ENCODE assay signal across 8 mouse cellular contexts in the genomic region with DNA sequence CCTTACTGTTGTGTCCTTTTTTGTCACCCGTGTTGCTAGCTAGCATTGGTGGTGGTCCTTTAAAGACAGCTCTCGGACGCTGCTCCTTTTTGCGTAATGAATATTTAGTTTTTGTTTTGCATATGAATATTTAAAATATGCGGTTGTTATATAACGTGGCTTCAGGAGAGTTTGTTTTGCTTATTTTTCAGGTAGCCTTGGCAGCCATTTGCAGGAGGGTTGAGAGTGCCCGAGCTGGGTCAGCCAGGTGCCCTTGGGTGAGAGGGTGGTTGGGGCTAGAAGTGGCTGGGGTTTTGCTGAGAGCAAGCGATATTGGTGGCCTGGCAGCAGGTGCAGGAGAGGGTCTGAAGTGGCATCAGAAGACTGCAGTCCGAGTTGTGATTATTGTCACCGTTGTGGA. TPM values are rescaled to one million over a fixed set of nuclear protein-coding genes. Genes with fewer than 3 reads are reported as not detected.
DNase-seq lines count a peak whose midpoint lies in the region; ATAC-seq and TF ChIP-seq lines count a peak whose summit lies in the region.

No protein-coding gene starts in this region.

- no peak for TF ChIP-seq CTCF in gastrocnemius, adult 2 months (IDR thresholded peaks at IDR 0.05)

- 2% methylated on average over 10 of the region's 10 CpGs for WGBS in heart, embryonic 16.5 days

- peak overlapping the region; percentile 77 for H3K4me2 ChIP-seq in heart, embryonic 16.5 days (ENCODE audit: low read depth, low read length)

- intact Hi-C loops in gastrocnemius, adult 2 months (cut with DNase I) = no loop called here
- intact Hi-C loops in gastrocnemius, postnatal 36 days (cut with DNase I) = no loop called here

- no peaks in the 10 kb centered on the region for H3K9me3 ChIP-seq in heart, embryonic 16.5 days (replicated peaks; ENCODE audit: control insufficient read depth, low read length)

- H3K27ac ChIP-seq in gastrocnemius, adult 2 months = peak overlapping the region; percentile 96
- H3K27ac ChIP-seq in heart, embryonic 16.5 days (ENCODE audit: low read length) = peak overlapping the region; percentile 96

- ATAC-seq in heart, embryonic 16.5 days (replicated peaks; ENCODE audit: extremely low read depth, insufficient read depth, low FRiP score) = no peak
- peak; percentile 14; the same call in 1 of the 2 replicates for ATAC-seq in megakaryocyte-erythroid progenitor cell, adult 5-6 weeks (replicated peaks; ENCODE audit: low FRiP score, low TSS enrichment, poor library complexity, severe bottlenecking)

- H3K4me3 ChIP-seq in gastrocnemius, adult 2 months = peak overlapping the region; percentile 95
- peak overlapping the region; percentile 71 for H3K4me3 ChIP-seq in heart, embryonic 16.5 days (ENCODE audit: low read length)

- peak overlapping the region; percentile 82 for H3K9ac ChIP-seq in heart, embryonic 16.5 days (ENCODE audit: low read length)

- no peaks in the 10 kb centered on the region for H3K27me3 ChIP-seq in heart, embryonic 16.5 days (ENCODE audit: control insufficient read depth, insufficient read depth, low read length)

- DNase-seq in gastrocnemius, adult 2 months = peak; percentile 31
- DNase-seq in gastrocnemius, postnatal 36 days = no peak
- DNase-seq in c-Kit-positive CD71-positive TER-119-positive erythroid progenitor cells, embryonic 14.5 days (ENCODE audit: low spot score) = peak; percentile 22
- DNase-seq in kidney, postnatal 25 days = peak; percentile 53 to 83
- no peak for DNase-seq in urinary bladder, postnatal 14 days (ENCODE audit: low spot score)
- DNase-seq in gastrocnemius, postnatal 4 days (ENCODE audit: low spot score in 2 of 2) = no peak

- H3K36me3 ChIP-seq in heart, embryonic 16.5 days (ENCODE audit: control insufficient read depth, insufficient read depth) = peaks cover 24% of the 10 kb centered on the region; the same call in 1 of the 2 replicates

- H3K4me1 ChIP-seq in heart, embryonic 16.5 days (ENCODE audit: control insufficient read depth, insufficient read depth, low read length) = peaks cover 11% of the 10 kb centered on the region

RNA-seq across cellular contexts. Expression of a gene that starts 1.9 kb away (rescaled TPM):
- total RNA-seq in gastrocnemius, adult 2 months (2021) = 100 to 1,000 TPM; 383 to 534 TPM
- 100 to 1,000 TPM; 433 to 444 TPM for total RNA-seq in gastrocnemius, postnatal 36 days (2021)
- 496 and 560 TPM in 2 replicates for polyA plus RNA-seq in heart, embryonic 16.5 days (2015; fragmentation: Nextera tagmentation; extraction: Ambion mirVana)
- 86.0 and 94.0 TPM in 2 replicates for total RNA-seq in megakaryocyte-erythroid progenitor cell, adult 5-6 weeks (2014; fragmentation: Nextera tagmentation)
- total RNA-seq in megakaryocyte-erythroid progenitor cell, adult 5-6 weeks (2017) = 95.3 and 124 TPM in 2 replicates
- 100 to 1,000 TPM; 184 to 217 TPM for total RNA-seq in gastrocnemius, postnatal 4 days (2021)

RNA-seq across cellular contexts. Expression of a gene that starts 14.6 kb away (rescaled TPM):
- total RNA-seq in gastrocnemius, adult 2 months (2021) = 10 to 100 TPM; 29.1 to 30.0 TPM
- 10 to 100 TPM; 22.4 to 25.6 TPM for total RNA-seq in gastrocnemius, postnatal 36 days (2021)
- 75.2 and 75.8 TPM in 2 replicates for polyA plus RNA-seq in heart, embryonic 16.5 days (2015; fragmentation: Nextera tagmentation; extraction: Ambion mirVana)
- 75.6 and 80.8 TPM in 2 replicates for total RNA-seq in megakaryocyte-erythroid progenitor cell, adult 5-6 weeks (2014; fragmentation: Nextera tagmentation)
- 367 and 387 TPM in 2 replicates for total RNA-seq in megakaryocyte-erythroid progenitor cell, adult 5-6 weeks (2017)
- 10 to 100 TPM; 51.2 to 58.4 TPM for total RNA-seq in gastrocnemius, postnatal 4 days (2021)

RNA-seq across cellular contexts. Expression of a gene that starts 43.6 kb away (rescaled TPM):
- total RNA-seq in gastrocnemius, adult 2 months (2021) = not detected
- total RNA-seq in gastrocnemius, postnatal 36 days (2021) = not detected
- 0.13 and 0.19 TPM in 2 replicates for polyA plus RNA-seq in heart, embryonic 16.5 days (2015; fragmentation: Nextera tagmentation; extraction: Ambion mirVana)
- total RNA-seq in megakaryocyte-erythroid progenitor cell, adult 5-6 weeks (2014; fragmentation: Nextera tagmentation) = not detected in 2 replicates
- not detected in 2 replicates for total RNA-seq in megakaryocyte-erythroid progenitor cell, adult 5-6 weeks (2017)
- total RNA-seq in gastrocnemius, postnatal 4 days (2021) = not detected

RNA-seq across cellular contexts. Expression of a gene that starts 48.0 kb away (rescaled TPM):
- total RNA-seq in gastrocnemius, adult 2 months (2021) = 1 to 10 TPM; 2.6 to 4.9 TPM
- total RNA-seq in gastrocnemius, postnatal 36 days (2021) = 1 to 10 TPM; 3.5 to 4.3 TPM
- polyA plus RNA-seq in heart, embryonic 16.5 days (2015; fragmentation: Nextera tagmentation; extraction: Ambion mirVana) = 31.6 and 31.7 TPM in 2 replicates
- 14.9 and 28.9 TPM in 2 replicates for total RNA-seq in megakaryocyte-erythroid progenitor cell, adult 5-6 weeks (2014; fragmentation: Nextera tagmentation)
- 19.2 and 20.2 TPM in 2 replicates for total RNA-seq in megakaryocyte-erythroid progenitor cell, adult 5-6 weeks (2017)
- total RNA-seq in gastrocnemius, postnatal 4 days (2021) = 10 to 100 TPM; 23.3 to 26.6 TPM

RNA-seq across cellular contexts. Expression of a gene that starts 52.4 kb away (rescaled TPM):
- total RNA-seq in gastrocnemius, adult 2 months (2021) = under 1 TPM; 0.28 to 0.36 TPM
- under 1 TPM; 0.32 to 0.74 TPM for total RNA-seq in gastrocnemius, postnatal 36 days (2021)
- polyA plus RNA-seq in heart, embryonic 16.5 days (2015; fragmentation: Nextera tagmentation; extraction: Ambion mirVana) = 0.08 and 0.21 TPM in 2 replicates
- total RNA-seq in megakaryocyte-erythroid progenitor cell, adult 5-6 weeks (2014; fragmentation: Nextera tagmentation) = not detected in 2 replicates
- total RNA-seq in megakaryocyte-erythroid progenitor cell, adult 5-6 weeks (2017) = 0.23 TPM in 1 of 2 replicates, not detected in the other
- total RNA-seq in gastrocnemius, postnatal 4 days (2021) = under 1 TPM; 0.37 to 0.39 TPM

Comparison
In these comparisons a context has a peak if more than half of its experiments do, and no peak if none do; other contexts are left out.
1. DNase-seq: peak in gastrocnemius, adult 2 months (single experiment), c-Kit-positive CD71-positive TER-119-positive erythroid progenitor cells, embryonic 14.5 days (single experiment) and kidney, postnatal 25 days (2 of 2); none in gastrocnemius, postnatal 36 days (0 of 2), urinary bladder, postnatal 14 days (single experiment) and gastrocnemius, postnatal 4 days (0 of 2).